Mouse (Mus musculus) NIH3T3 (cell line): ENCODE data around the gene Rac2.
A peak's percentile ranks its signal among the peaks of the same experiment; 100 is the strongest.

Source experiments
- DNase-seq: peaks from one replicate; pipeline ENCODE4 v3.0.0-alpha.2; 2012; ENCODE audit warnings: low read depth

The Rac2 gene

GRCm38 (mm10) chr15:78588049-78588448 lies 15.5 kb upstream of the Rac2 start:
- no peak for DNase-seq

GRCm38 (mm10) chr15:78587050-78587994 lies 14.7 kb upstream of the Rac2 start:
- DNase-seq: peak; percentile 87

- no peak for DNase-seq
Observed at GRCm38 (mm10) chr15:78585404-78585803, 12.8 kb upstream of the Rac2 start.

- DNase-seq: no peak
Observed at GRCm38 (mm10) chr15:78583352-78583751, 10.8 kb upstream of the Rac2 start.

- DNase-seq: no peak
Observed at GRCm38 (mm10) chr15:78576284-78576810, 3.8 kb upstream of the Rac2 start.

- DNase-seq: no peak
Observed at GRCm38 (mm10) chr15:78572270-78572600, 348 bp downstream of the Rac2 start.

GRCm38 (mm10) chr15:78571554-78572269 lies 871 bp downstream of the Rac2 start:
- no peak for DNase-seq

- DNase-seq: no peak
Observed at GRCm38 (mm10) chr15:78570170-78570569, 2.4 kb downstream of the Rac2 start.

GRCm38 (mm10) chr15:78567608-78568120 lies 4.9 kb downstream of the Rac2 start:
- no peak for DNase-seq

GRCm38 (mm10) chr15:78564764-78565435 lies 7.7 kb downstream of the Rac2 start:
- no peak for DNase-seq

- DNase-seq: no peak
Observed at GRCm38 (mm10) chr15:78563937-78564336, 8.6 kb downstream of the Rac2 start.

- no peak for DNase-seq
Observed at GRCm38 (mm10) chr15:78563344-78563743, 9.2 kb downstream of the Rac2 start.

GRCm38 (mm10) chr15:78559141-78559979 lies 13.2 kb downstream of the Rac2 start:
- DNase-seq: no peak

GRCm38 (mm10) chr15:78557693-78558535 lies 14.7 kb downstream of the Rac2 start:
- DNase-seq: no peak

GRCm38 (mm10) chr15:78554545-78555313 lies 17.9 kb downstream of the Rac2 start:
- no peak for DNase-seq

GRCm38 (mm10) chr15:78549189-78549734 lies 23.3 kb downstream of the Rac2 start:
- no peak for DNase-seq

- no peak for DNase-seq
Observed at GRCm38 (mm10) chr15:78548711-78549110, 23.9 kb downstream of the Rac2 start.

GRCm38 (mm10) chr15:78548336-78548665 lies 24.3 kb downstream of the Rac2 start:
- DNase-seq: no peak
